Mouse (Mus musculus) lung, adult 2 months (tissue): ENCODE results near the gene Vasn. TPM values are rescaled to one million over a fixed set of nuclear protein-coding genes. Genes with fewer than 3 reads are reported as not detected.
A peak's percentile ranks its signal among the peaks of the same experiment; 100 is the strongest.

Experiments used
- DNase-seq: peaks from one replicate; pipeline ENCODE4 v3.0.0; 2022
- H3K4me1 ChIP-seq: fragments of 200-500 bp; 2 replicates; pipeline ENCODE4 v1.6.1; 2011; ENCODE audit warnings: low read length; ENCODE audit not compliant: control insufficient read depth, insufficient read depth
- H3K4me3 ChIP-seq: fragments of 200-500 bp; replicated peaks from 2 replicates; pipeline ENCODE3; 2011; ENCODE audit warnings: low read depth, mild to moderate bottlenecking, control low read depth, low read length; ENCODE audit errors: extremely low read depth
- CTCF ChIP-seq: fragments of 200-500 bp; IDR thresholded peaks from 2 replicates; pipeline ENCODE4 v1.5.1; 2011; ENCODE audit warnings: mild to moderate bottlenecking, low read length, control low read depth; ENCODE audit not compliant: insufficient read depth
- POLR2A ChIP-seq: fragments of 200-500 bp; IDR thresholded peaks from 2 replicates; pipeline ENCODE4 v1.6.1; 2011; ENCODE audit warnings: low read depth, mild to moderate bottlenecking, control low read depth, low read length, borderline replicate concordance; ENCODE audit errors: extremely low read depth
- WGBS: fragments of 180-500 bp; shearing (Covaris S2); methylation state at CpG from one replicate; pipeline ENCODE4 v1.1.7; 2018; 5-methylcytosine and 5-hydroxymethylcytosine counted together
- polyA plus RNA-seq: library from polyadenylated mRNA; depleted of rRNA; stranded (reverse); fragments of >200 nt; gene quantifications from 2 replicates; pipeline ENCODE4 v1.2.3, GENCODE M21; 2012

The Vasn gene
- polyA plus RNA-seq, 1 experiment = 86.4 TPM

- 20% methylated on average over 9 of the region's 9 CpGs for WGBS
- TF ChIP-seq CTCF = no peak
- no peak for TF ChIP-seq POLR2A
- no peak for DNase-seq
Measured at GRCm38 (mm10) chr16:4624074-4624473, 15.7 kb upstream of the Vasn start.

GRCm38 (mm10) chr16:4624481-4625110 lies 15.1 kb upstream of the Vasn start, which contains the start of gene Pam16:
Pam16 (minus strand) TSS chr16:4624988.
- DNase-seq = peak; percentile 93
- H3K4me1 ChIP-seq = peaks cover 11% of the 10 kb centered on the region
- peak; percentile 33; the same call in 1 of the 2 replicates for TF ChIP-seq POLR2A
- no peak for TF ChIP-seq CTCF
- peak within 1 kb of the TSS; percentile 87 for H3K4me3 ChIP-seq
- under 1% methylated on average over 56 of the region's 56 CpGs for WGBS

More at GRCm38 (mm10) chr16:4624074-4624473, 15.7 kb upstream of the Vasn start:
- peaks cover 11% of the 10 kb centered on the region for H3K4me1 ChIP-seq
- H3K4me3 ChIP-seq = peak overlapping the region; percentile 87

DNA sequence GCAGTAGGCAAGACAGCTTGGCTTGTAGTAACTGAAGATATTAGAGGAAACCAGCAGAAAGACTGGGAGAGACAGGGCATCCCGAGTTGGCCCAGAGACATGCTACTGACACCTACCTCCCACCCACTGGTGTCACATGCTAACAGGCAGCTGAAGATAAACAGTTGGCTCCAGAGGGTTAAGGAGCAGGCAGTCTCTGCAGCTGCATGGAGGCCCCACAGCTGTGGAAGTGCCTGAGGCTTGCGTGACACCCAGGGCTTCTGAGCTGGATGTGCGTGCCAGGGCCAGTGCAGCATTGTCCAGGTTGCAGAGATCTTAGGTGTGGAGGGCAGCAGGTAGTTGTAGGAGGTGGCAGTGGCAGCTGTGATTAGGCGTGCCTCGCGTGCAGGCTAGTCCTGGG lies 12.6 kb upstream of the Vasn start:
- 79% methylated on average over 6 of the region's 6 CpGs for WGBS
- TF ChIP-seq CTCF (no peak), POLR2A (no peak)
- DNase-seq = no peak
- Histone ChIP-seq H3K4me3 (no peak overlapping the region), H3K4me1 (peaks cover 8% of the 10 kb centered on the region)

DNA sequence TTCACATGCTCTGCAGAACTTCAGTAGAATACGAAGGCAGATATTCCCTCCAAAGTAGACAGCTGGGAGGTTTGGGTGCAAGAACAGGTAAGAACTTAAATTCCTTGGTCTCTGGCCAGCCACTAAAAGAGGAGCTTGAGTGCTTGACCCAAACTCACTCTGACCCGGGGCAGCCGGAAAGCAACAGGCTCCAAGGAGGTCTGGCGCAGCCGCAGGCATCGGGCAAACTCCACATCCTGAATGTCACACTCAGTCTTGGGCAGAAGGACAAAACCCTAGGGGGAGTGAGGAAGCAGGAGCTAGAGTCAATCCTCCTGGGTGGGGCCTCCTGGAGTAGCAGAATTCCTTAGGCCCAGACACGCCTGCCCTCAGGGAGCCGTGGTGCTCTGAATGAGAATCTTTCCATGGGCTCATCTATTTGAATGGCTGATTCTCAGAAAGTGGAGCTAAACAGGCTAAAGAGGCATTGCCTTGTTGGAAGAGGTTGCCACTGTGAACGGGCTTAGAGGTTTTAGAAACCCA lies 10.8 kb upstream of the Vasn start:
- TF ChIP-seq POLR2A (no peak), CTCF (no peak)
- no peak for DNase-seq

GRCm38 (mm10) chr16:4629950-4630349 lies 9.8 kb upstream of the Vasn start:
- TF ChIP-seq CTCF (peak; percentile 98), POLR2A (no peak)
- peak; percentile 84 for DNase-seq
- no peaks in the 10 kb centered on the region for H3K4me1 ChIP-seq
- no peak overlapping the region for H3K4me3 ChIP-seq
- WGBS = 22% methylated on average over 6 of the region's 6 CpGs

More for the DNA sequence above, 10.8 kb upstream of the Vasn start:
- peaks cover 2% of the 10 kb centered on the region; the same call in 1 of the 2 replicates for H3K4me1 ChIP-seq
- H3K4me3 ChIP-seq = no peak overlapping the region
- 85% methylated on average over 9 of the region's 9 CpGs for WGBS

DNA sequence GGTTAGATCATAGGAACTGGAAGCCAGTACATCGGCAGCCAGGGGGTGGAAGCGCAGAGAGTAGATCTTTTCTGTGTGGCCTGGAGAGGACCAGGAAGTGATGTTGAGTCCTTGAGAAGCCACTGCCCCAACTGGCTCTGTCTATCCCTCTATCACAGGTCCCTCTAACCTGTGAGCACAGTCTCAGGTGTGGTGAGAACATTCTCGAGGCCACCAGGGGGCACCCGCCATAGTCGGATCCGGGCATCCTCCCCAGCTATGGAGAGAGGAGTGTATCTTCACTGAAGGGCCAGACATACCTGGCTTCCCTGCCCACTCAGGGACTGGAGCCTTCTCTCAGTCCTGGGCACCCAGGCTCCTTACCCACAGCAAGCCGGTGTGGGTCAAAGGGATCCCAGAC lies 7.7 kb upstream of the Vasn start:
- no peaks in the 10 kb centered on the region for H3K4me1 ChIP-seq
- DNase-seq = peak; percentile 65
- TF ChIP-seq POLR2A (no peak), CTCF (0 out of 2 replicates have a peak, but pooled peaks have one; percentile 25)
- 49% methylated on average over 7 of the region's 7 CpGs for WGBS
- H3K4me3 ChIP-seq = no peak overlapping the region

DNA sequence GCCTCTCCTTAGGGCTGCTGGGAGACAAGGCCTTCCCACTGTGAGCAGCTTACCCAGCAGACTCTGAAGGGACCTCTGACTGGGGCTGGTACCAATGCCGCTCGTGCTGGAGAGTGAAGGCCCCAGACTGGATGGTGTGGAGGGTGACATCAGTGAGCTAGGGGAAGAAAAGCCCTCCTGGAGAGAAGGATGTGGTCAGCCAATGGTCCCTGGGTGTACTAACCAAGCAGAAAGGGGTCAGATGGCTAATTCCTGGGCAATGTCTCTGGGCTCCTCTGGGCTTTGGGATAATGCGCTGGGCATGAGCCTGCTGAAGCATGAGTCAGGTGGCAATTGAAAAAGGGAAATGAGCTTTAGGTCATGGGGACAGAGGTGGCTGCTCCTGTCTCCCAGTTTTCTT lies 6.1 kb upstream of the Vasn start:
- WGBS = 90% methylated on average over 3 of the region's 3 CpGs
- no peak for DNase-seq
- Histone ChIP-seq H3K4me1 (no peaks in the 10 kb centered on the region), H3K4me3 (no peak overlapping the region)
- TF ChIP-seq POLR2A (no peak), CTCF (no peak)

GRCm38 (mm10) chr16:4634681-4635080 lies 5.1 kb upstream of the Vasn start:
- WGBS = 87% methylated on average over 9 of the region's 9 CpGs

DNA sequence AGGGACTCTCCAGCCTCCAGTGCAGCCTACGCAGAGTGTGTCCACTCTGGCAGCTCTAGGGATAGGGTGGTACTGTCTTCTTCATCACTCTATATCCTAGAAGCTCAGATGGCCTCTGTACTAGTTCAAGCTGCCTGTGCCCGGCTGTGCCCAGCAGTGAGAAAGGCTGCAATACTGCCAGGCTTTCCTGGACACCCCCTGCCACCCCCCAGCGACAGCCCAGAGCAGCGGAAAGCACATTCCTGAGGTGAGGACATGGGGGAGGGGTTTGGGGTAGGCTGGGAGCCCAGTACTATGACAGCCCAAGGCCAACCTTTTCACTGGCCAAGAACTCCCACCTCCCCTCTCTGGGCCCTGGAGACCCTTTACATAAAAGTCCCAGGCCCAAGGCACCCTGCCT lies 4.0 kb upstream of the Vasn start:
- 66% methylated on average over 4 of the region's 4 CpGs for WGBS
- H3K4me3 ChIP-seq = no peak overlapping the region
- no peak for DNase-seq
- H3K4me1 ChIP-seq = peaks cover 3% of the 10 kb centered on the region; the same call in 1 of the 2 replicates
- TF ChIP-seq CTCF (no peak), POLR2A (no peak)

More at GRCm38 (mm10) chr16:4634681-4635080, 5.1 kb upstream of the Vasn start:
- Histone ChIP-seq H3K4me3 (no peak overlapping the region), H3K4me1 (no peaks in the 10 kb centered on the region)
- no peak for TF ChIP-seq CTCF
- no peak for DNase-seq

DNA sequence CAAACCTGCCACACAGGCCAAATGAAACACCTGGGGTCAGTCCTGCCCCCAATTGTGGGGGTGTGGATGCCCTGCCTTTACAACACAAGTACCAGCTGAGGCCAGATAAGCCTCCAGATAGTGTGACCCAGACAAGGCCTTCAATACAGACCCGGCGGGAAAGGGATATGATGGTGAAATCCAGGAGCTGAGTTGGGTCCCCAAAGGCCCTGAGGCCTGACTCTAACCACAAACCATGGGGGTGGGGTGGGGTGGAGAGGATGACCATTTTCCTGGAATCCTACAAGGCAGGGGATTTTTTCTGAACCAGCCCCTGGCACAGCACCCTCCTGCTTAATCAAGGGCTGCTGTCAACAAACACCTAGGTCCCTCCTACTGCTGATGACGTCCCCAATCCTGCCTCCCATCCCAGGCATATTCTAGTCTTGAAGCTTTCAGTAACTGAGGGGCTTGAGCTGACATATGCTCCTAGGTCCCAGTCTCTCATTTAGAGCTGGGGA lies 800 bp upstream of the Vasn start:
- H3K4me3 ChIP-seq = no peak overlapping the region

More for the DNA sequence above, 800 bp upstream of the Vasn start:
- WGBS = 83% methylated on average over 3 of the region's 3 CpGs
- DNase-seq = no peak
- TF ChIP-seq POLR2A = no peak
- TF ChIP-seq CTCF = no peak
- peaks cover 31% of the 10 kb centered on the region for H3K4me1 ChIP-seq
